Mouse (Mus musculus) E14TG2a.4 (cell line): ENCODE measurements around the gene Enpp4.

Source experiments
- H3K27me3 ChIP-seq: 2 replicates; pipeline ENCODE4 v1.6.1; 2014; ENCODE audit warnings: low read length, control low read depth; ENCODE audit not compliant: insufficient read depth
- H3K36me3 ChIP-seq: 2 replicates; pipeline ENCODE4 v1.6.1; 2014; ENCODE audit warnings: low read length, control low read depth; ENCODE audit not compliant: insufficient read depth
- H3K4me1 ChIP-seq: replicated peaks from 2 replicates; pipeline ENCODE4 v1.6.1; 2014; ENCODE audit warnings: low read depth, low read length, control low read depth
- H3K4me3 ChIP-seq: replicated peaks from 2 replicates; pipeline ENCODE4 v1.5.1; 2014; ENCODE audit warnings: mild to moderate bottlenecking, low read length
- H3K9me3 ChIP-seq: 2 replicates; pipeline ENCODE4 v1.6.1; 2014; ENCODE audit warnings: low read length, control low read depth
- CTCF ChIP-seq: conservative IDR thresholded peaks from 2 replicates; pipeline ENCODE4 v1.5.1; 2014; ENCODE audit warnings: low read length
- NANOG ChIP-seq: IDR thresholded peaks from 2 replicates; pipeline ENCODE4 v1.6.1; 2014; ENCODE audit warnings: borderline replicate concordance, low read length, mixed read lengths
- POU5F1 ChIP-seq: IDR thresholded peaks from 2 replicates; pipeline ENCODE4 v1.6.1; 2014; ENCODE audit warnings: low read length, borderline replicate concordance

The Enpp4 gene

DNA sequence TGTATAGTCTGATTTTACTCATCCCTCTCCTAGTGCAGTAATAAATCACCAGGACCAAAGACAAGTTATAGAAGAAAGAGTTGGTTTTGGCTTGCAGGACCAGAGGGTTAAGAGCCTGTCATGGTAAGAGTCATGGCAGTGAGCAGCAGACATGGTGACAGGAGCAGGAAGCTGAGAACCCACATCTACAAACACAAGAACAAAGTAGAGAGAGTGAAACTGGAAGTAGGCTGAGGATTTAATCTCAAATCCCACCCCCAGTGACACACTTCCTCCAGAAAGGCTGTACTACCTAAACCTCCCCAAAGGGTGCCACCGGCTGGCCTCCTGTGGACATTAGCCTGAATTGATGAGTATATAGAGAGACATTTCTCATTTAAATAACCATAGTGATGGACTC lies 44.8 kb downstream of the Enpp4 start:
- Histone ChIP-seq H3K4me1 (no peaks in the 10 kb centered on the region), H3K36me3 (no peaks in the 10 kb centered on the region), H3K9me3 (no peaks in the 10 kb centered on the region), H3K27me3 (0 out of 2 replicates have a peak, but pooled peaks cover 3% of the 10 kb centered on the region), H3K4me3 (no peak overlapping the region)
- TF ChIP-seq NANOG (no peak), CTCF (no peak), POU5F1 (no peak)

DNA sequence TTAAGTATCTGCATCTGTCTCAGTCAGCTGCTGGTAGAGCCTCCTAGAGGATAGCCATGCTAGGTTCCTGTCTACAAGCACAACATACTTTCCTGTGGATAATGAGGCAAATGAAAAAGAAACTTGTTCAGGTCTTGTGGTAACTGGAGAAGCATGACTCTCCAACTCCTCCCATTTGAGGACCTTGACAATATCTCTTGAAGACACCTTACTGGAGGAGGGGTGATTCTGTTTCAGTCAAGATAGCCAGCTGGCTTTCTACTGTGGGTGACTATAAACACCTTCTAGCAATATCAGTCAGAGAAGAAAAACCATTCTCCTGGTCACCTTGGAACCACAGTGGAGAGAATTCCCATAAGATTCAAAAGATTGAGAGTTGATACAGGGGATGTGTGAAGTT lies 47.5 kb downstream of the Enpp4 start:
- Histone ChIP-seq H3K9me3 (no peaks in the 10 kb centered on the region), H3K4me3 (no peak overlapping the region), H3K36me3 (no peaks in the 10 kb centered on the region), H3K4me1 (no peaks in the 10 kb centered on the region), H3K27me3 (0 out of 2 replicates have a peak, but pooled peaks cover 3% of the 10 kb centered on the region)
- TF ChIP-seq POU5F1 (no peak), NANOG (no peak), CTCF (no peak)

DNA sequence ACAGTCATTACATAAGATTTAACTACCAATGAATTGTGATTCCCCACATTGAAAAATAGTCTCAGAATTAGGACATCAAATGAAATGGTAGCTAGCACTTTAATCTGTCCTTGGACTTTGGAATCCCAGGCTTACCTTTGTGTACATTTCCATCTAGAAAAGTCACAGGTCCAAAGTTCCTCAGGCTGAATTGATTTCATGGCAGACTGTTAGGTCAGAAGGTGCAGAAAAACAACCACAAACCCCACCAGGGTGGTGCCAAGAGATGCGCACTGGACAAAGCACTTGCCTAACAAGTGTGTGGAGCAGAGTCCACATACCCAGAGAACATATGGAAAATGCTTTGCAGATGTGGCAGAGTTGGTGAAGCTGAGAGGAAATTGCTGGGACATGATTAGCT lies 48.5 kb downstream of the Enpp4 start:
- Histone ChIP-seq H3K27me3 (0 out of 2 replicates have a peak, but pooled peaks cover 3% of the 10 kb centered on the region), H3K36me3 (no peaks in the 10 kb centered on the region), H3K4me1 (no peaks in the 10 kb centered on the region), H3K4me3 (no peak overlapping the region), H3K9me3 (no peaks in the 10 kb centered on the region)
- no peak for TF ChIP-seq NANOG
- TF ChIP-seq POU5F1 = no peak
- no peak for TF ChIP-seq CTCF

DNA sequence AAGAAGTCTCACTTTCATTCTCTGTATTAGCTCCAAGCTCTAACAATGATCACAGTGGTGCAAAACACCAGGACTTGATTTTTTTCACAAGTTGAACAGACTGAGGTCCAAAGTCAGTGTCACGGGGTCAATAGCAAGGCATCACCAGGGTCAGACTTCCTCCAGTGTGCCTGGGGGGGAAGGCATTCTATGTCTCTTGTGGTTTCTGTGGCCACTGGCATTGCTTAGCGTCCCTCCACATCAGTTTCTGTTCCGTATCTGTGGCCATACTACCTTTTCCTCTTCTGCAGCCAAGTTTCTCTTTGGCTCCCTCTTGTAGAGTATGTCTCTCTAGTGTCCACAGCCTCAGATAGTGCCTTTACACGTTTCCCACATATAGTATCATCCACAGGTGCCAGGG lies 52.2 kb downstream of the Enpp4 start:
- no peaks in the 10 kb centered on the region for H3K36me3 ChIP-seq
- no peaks in the 10 kb centered on the region for H3K27me3 ChIP-seq
- no peaks in the 10 kb centered on the region for H3K4me1 ChIP-seq
- no peaks in the 10 kb centered on the region for H3K9me3 ChIP-seq
- TF ChIP-seq POU5F1 (no peak), NANOG (no peak), CTCF (no peak)
- H3K4me3 ChIP-seq = no peak overlapping the region
